Mouse (Mus musculus) limb, embryonic 12.5 days (tissue): ENCODE measurements around the gene Gm9970. TPM values are rescaled to one million over a fixed set of nuclear protein-coding genes. Genes with fewer than 3 reads are reported as not detected.

Experiments
- ATAC-seq: fragments of 200-750 bp; cut with Nextera tagmentation; 2 replicates; pipeline ENCODE4 v1.8.0; 2017; ENCODE audit warnings: low read depth, moderate TSS enrichment; ENCODE audit not compliant: insufficient number of reproducible peaks, insufficient read depth, low FRiP score, low TSS enrichment
- H3K27ac ChIP-seq: fragments of 300-500 bp; sonication (generic); 2 replicates; pipeline ENCODE4 v1.5.1; 2016; ENCODE audit warnings: mild to moderate bottlenecking, moderate library complexity
- H3K27me3 ChIP-seq: fragments of 300-500 bp; sonication (generic); 2 replicates; pipeline ENCODE4 v1.6.1; 2016; ENCODE audit warnings: mild to moderate bottlenecking, moderate library complexity
- H3K36me3 ChIP-seq: fragments of 300-500 bp; sonication (generic); 2 replicates; pipeline ENCODE4 v1.6.1; 2016; ENCODE audit warnings: mild to moderate bottlenecking, moderate library complexity
- H3K4me1 ChIP-seq: fragments of 300-500 bp; sonication (generic); replicated peaks from 2 replicates; pipeline ENCODE4 v1.6.1; 2016
- H3K4me2 ChIP-seq: fragments of 300-500 bp; sonication (generic); 2 replicates; pipeline ENCODE4 v1.6.1; 2016; ENCODE audit warnings: mild to moderate bottlenecking, moderate library complexity
- H3K4me3 ChIP-seq: fragments of 300-500 bp; sonication (generic); replicated peaks from 2 replicates; pipeline ENCODE4 v1.5.1; 2016; ENCODE audit warnings: mild to moderate bottlenecking
- H3K9ac ChIP-seq: fragments of 300-500 bp; sonication (generic); replicated peaks from 2 replicates; pipeline ENCODE4 v1.6.1; 2016; ENCODE audit warnings: mild to moderate bottlenecking, moderate library complexity
- H3K9me3 ChIP-seq: fragments of 300-500 bp; sonication (generic); 2 replicates; pipeline ENCODE4 v1.6.1; 2016; ENCODE audit warnings: mild to moderate bottlenecking, moderate library complexity
- WGBS: fragments of 180-500 bp; shearing (Covaris S2); methylation state at CpG from one replicate; pipeline ENCODE4 v1.1.7; 2016; 5-methylcytosine and 5-hydroxymethylcytosine counted together
- polyA plus RNA-seq: library from polyadenylated mRNA; unstranded; fragments of >200 nt; fragmentation: Nextera tagmentation; extraction: Ambion mirVana; gene quantifications from 2 replicates; pipeline ENCODE4 v1.2.1, GENCODE M21; 2016

The Gm9970 gene
- 0.84 TPM in 1 of 2 replicates, not detected in the other for polyA plus RNA-seq

GRCm38 (mm10) chr5:31240637-31241521 lies at the start of gene Gm9970, which contains the start of gene Nrbp1:
Gm9970 (minus strand) TSS chr5:31241232.
Nrbp1 (plus strand) TSS chr5:31240864.
- Histone ChIP-seq H3K27ac (peak within 1 kb of the TSS; percentile 97), H3K9me3 (peaks cover 5% of the 10 kb centered on the region; the same call in 1 of the 2 replicates), H3K36me3 (peaks cover 23% of the 10 kb centered on the region), H3K27me3 (no peaks in the 10 kb centered on the region), H3K4me3 (peak within 1 kb of the TSS; percentile 95), H3K4me2 (peak within 1 kb of the TSS; percentile 90), H3K4me1 (peaks cover 11% of the 10 kb centered on the region), H3K9ac (peak within 1 kb of the TSS; percentile 96)
- ATAC-seq = peak; percentile 97
- WGBS = under 1% methylated on average over 101 of the region's 103 CpGs

- H3K4me2 ChIP-seq = peak overlapping the region; percentile 80
- H3K4me1 ChIP-seq = peaks cover 23% of the 10 kb centered on the region
- no peak for ATAC-seq
- peak overlapping the region; percentile 55; the same call in 1 of the 2 replicates for H3K4me3 ChIP-seq
- no peaks in the 10 kb centered on the region for H3K9me3 ChIP-seq
- no peak overlapping the region for H3K27ac ChIP-seq
- 82% methylated on average over 3 of the region's 3 CpGs for WGBS
- H3K36me3 ChIP-seq = peaks cover 49% of the 10 kb centered on the region
- H3K27me3 ChIP-seq = no peaks in the 10 kb centered on the region
- no peak overlapping the region for H3K9ac ChIP-seq
Observed at GRCm38 (mm10) chr5:31289626-31290230, 48.7 kb upstream of the Gm9970 start.

GRCm38 (mm10) chr5:31288655-31289054 lies 47.6 kb upstream of the Gm9970 start:
- Histone ChIP-seq H3K27ac (no peak overlapping the region), H3K36me3 (peaks cover 51% of the 10 kb centered on the region), H3K9me3 (no peaks in the 10 kb centered on the region), H3K4me3 (no peak overlapping the region), H3K4me1 (peaks cover 14% of the 10 kb centered on the region), H3K9ac (no peak overlapping the region), H3K27me3 (no peaks in the 10 kb centered on the region), H3K4me2 (no peak overlapping the region)
- WGBS = 80% methylated on average over 3 of the region's 3 CpGs
- ATAC-seq = no peak

- WGBS = 74% methylated on average over 4 of the region's 4 CpGs
- Histone ChIP-seq H3K4me3 (no peak overlapping the region), H3K27me3 (no peaks in the 10 kb centered on the region), H3K4me2 (no peak overlapping the region), H3K27ac (no peak overlapping the region), H3K4me1 (peaks cover 14% of the 10 kb centered on the region), H3K9ac (no peak overlapping the region), H3K36me3 (peaks cover 51% of the 10 kb centered on the region), H3K9me3 (no peaks in the 10 kb centered on the region)
- no peak for ATAC-seq
Observed at GRCm38 (mm10) chr5:31288225-31288624, 47.2 kb upstream of the Gm9970 start.

- Histone ChIP-seq H3K27me3 (no peaks in the 10 kb centered on the region), H3K9me3 (no peaks in the 10 kb centered on the region), H3K9ac (no peak overlapping the region), H3K4me1 (no peaks in the 10 kb centered on the region), H3K27ac (no peak overlapping the region), H3K36me3 (peaks cover 96% of the 10 kb centered on the region), H3K4me3 (no peak overlapping the region), H3K4me2 (no peak overlapping the region)
- ATAC-seq = no peak
- WGBS = 89% methylated on average over 20 of the region's 20 CpGs
Observed at GRCm38 (mm10) chr5:31279245-31279988, 38.4 kb upstream of the Gm9970 start.

GRCm38 (mm10) chr5:31273018-31273417 lies 32.0 kb upstream of the Gm9970 start:
- Histone ChIP-seq H3K36me3 (peaks cover 87% of the 10 kb centered on the region), H3K4me3 (no peak overlapping the region), H3K27ac (no peak overlapping the region), H3K4me1 (no peaks in the 10 kb centered on the region), H3K9ac (no peak overlapping the region), H3K4me2 (no peak overlapping the region), H3K27me3 (no peaks in the 10 kb centered on the region), H3K9me3 (no peaks in the 10 kb centered on the region)
- WGBS = 87% methylated on average over 6 of the region's 6 CpGs
- ATAC-seq = no peak

GRCm38 (mm10) chr5:31267686-31268085 lies 26.7 kb upstream of the Gm9970 start:
- 88% methylated on average over 6 of the region's 6 CpGs for WGBS
- Histone ChIP-seq H3K27ac (no peak overlapping the region), H3K9me3 (no peaks in the 10 kb centered on the region), H3K9ac (no peak overlapping the region), H3K27me3 (no peaks in the 10 kb centered on the region), H3K36me3 (peaks cover 96% of the 10 kb centered on the region), H3K4me1 (no peaks in the 10 kb centered on the region), H3K4me3 (no peak overlapping the region), H3K4me2 (no peak overlapping the region)
- no peak for ATAC-seq

GRCm38 (mm10) chr5:31266101-31266500 lies 25.1 kb upstream of the Gm9970 start:
- WGBS = 89% methylated on average over 7 of the region's 7 CpGs
- peaks cover 97% of the 10 kb centered on the region for H3K36me3 ChIP-seq
- no peak overlapping the region for H3K4me3 ChIP-seq
- no peak for ATAC-seq
- no peak overlapping the region for H3K9ac ChIP-seq
- H3K27ac ChIP-seq = no peak overlapping the region
- H3K4me2 ChIP-seq = no peak overlapping the region
- no peaks in the 10 kb centered on the region for H3K4me1 ChIP-seq
- no peaks in the 10 kb centered on the region for H3K9me3 ChIP-seq
- H3K27me3 ChIP-seq = no peaks in the 10 kb centered on the region

- 78% methylated on average over 11 of the region's 11 CpGs for WGBS
- peaks cover 11% of the 10 kb centered on the region for H3K4me1 ChIP-seq
- no peak overlapping the region for H3K4me3 ChIP-seq
- H3K27me3 ChIP-seq = no peaks in the 10 kb centered on the region
- peaks cover 91% of the 10 kb centered on the region for H3K36me3 ChIP-seq
- H3K27ac ChIP-seq = no peak overlapping the region
- H3K9ac ChIP-seq = no peak overlapping the region
- H3K4me2 ChIP-seq = no peak overlapping the region
- ATAC-seq = no peak
- no peaks in the 10 kb centered on the region for H3K9me3 ChIP-seq
Observed at GRCm38 (mm10) chr5:31257616-31258015, 16.6 kb upstream of the Gm9970 start.

- Histone ChIP-seq H3K27me3 (no peaks in the 10 kb centered on the region), H3K27ac (no peak overlapping the region), H3K4me1 (peaks cover 28% of the 10 kb centered on the region), H3K9me3 (no peaks in the 10 kb centered on the region), H3K36me3 (peaks cover 84% of the 10 kb centered on the region), H3K4me3 (no peak overlapping the region), H3K9ac (no peak overlapping the region), H3K4me2 (no peak overlapping the region)
- no peak for ATAC-seq
- 86% methylated on average over 2 of the region's 2 CpGs for WGBS
Observed at GRCm38 (mm10) chr5:31255971-31256370, 14.9 kb upstream of the Gm9970 start.

- no peaks in the 10 kb centered on the region for H3K9me3 ChIP-seq
- H3K36me3 ChIP-seq = peaks cover 84% of the 10 kb centered on the region
- H3K4me3 ChIP-seq = no peak overlapping the region
- H3K27ac ChIP-seq = no peak overlapping the region
- H3K4me1 ChIP-seq = peaks cover 34% of the 10 kb centered on the region
- no peaks in the 10 kb centered on the region for H3K27me3 ChIP-seq
- no peak for ATAC-seq
- 84% methylated on average over 2 of the region's 2 CpGs for WGBS
- H3K9ac ChIP-seq = no peak overlapping the region
- H3K4me2 ChIP-seq = no peak overlapping the region
Observed at GRCm38 (mm10) chr5:31255381-31255780, 14.3 kb upstream of the Gm9970 start.
